Comparison of ENCODE assay signal across 38 mouse cellular contexts in genomic region chr2:122159667-122160066, GRCm38 (mm10). TPM values are rescaled to one million over a fixed set of nuclear protein-coding genes. Genes with fewer than 3 reads are reported as not detected.
A peak's percentile ranks its signal among the peaks of the same experiment; 100 is the strongest.
DNase-seq lines count a peak whose midpoint lies in the region; ATAC-seq and TF ChIP-seq lines count a peak whose summit lies in the region.
"Had no signal": no experiment of that assay in that cellular context is flagged by ENCODE, and none has a peak within 500 bp of the region (broad histone marks: within the 10 kb centered on the region; RNA-seq: fewer than 3 reads in every experiment).

No protein-coding gene starts in this region.

- TF ChIP-seq CTCF in testis, adult 2 months (IDR thresholded peaks at IDR 0.05; ENCODE audit: control insufficient read depth, insufficient read depth, insufficient replicate concordance, low read depth, low read length): no peak

- H3K36me3 ChIP-seq in heart, embryonic 16.5 days (ENCODE audit: control insufficient read depth, insufficient read depth): no peaks in the 10 kb centered on the region
- no peaks in the 10 kb centered on the region; the same call in 1 of the 2 replicates for H3K36me3 ChIP-seq in testis, adult 2 months (ENCODE audit: control insufficient read depth, insufficient read depth, low read length)
- H3K36me3 ChIP-seq in embryonic facial prominence, embryonic 10.5 days (replicated peaks): peaks cover 8% of the 10 kb centered on the region
- H3K36me3 ChIP-seq: embryonic facial prominence, embryonic 12.5 days; embryonic facial prominence, embryonic 15.5 days; hindbrain, embryonic 13.5 days had no signal

- peak overlapping the region; percentile 14; the same call in 1 of the 2 replicates for H3K27ac ChIP-seq in heart, embryonic 16.5 days (ENCODE audit: low read length)
- H3K27ac ChIP-seq in testis, adult 2 months (ENCODE audit: control insufficient read depth, insufficient read depth, low read depth, low read length): peak overlapping the region; percentile 56; the same call in 1 of the 2 replicates
- H3K27ac ChIP-seq in embryonic facial prominence, embryonic 10.5 days (replicated peaks): no peak overlapping the region
- H3K27ac ChIP-seq: embryonic facial prominence, embryonic 12.5 days; hindbrain, embryonic 10.5 days; hindbrain, embryonic 13.5 days had no signal

- WGBS in heart, embryonic 16.5 days: 85% methylated on average over 6 of the region's 6 CpGs
- 85% methylated on average over 6 of the region's 6 CpGs for WGBS in embryonic facial prominence, embryonic 10.5 days

- no peak for ATAC-seq in heart, embryonic 16.5 days (replicated peaks; ENCODE audit: extremely low read depth, insufficient read depth, low FRiP score)
- ATAC-seq: forebrain, embryonic 14.5 days; forebrain, postnatal 0 days; hindbrain, embryonic 16.5 days; inflammation-experienced regulatory T-cells, adult 6 months; Patski had no signal

- DNase-seq in heart, adult 8-10 months (ENCODE audit: low spot score): no peak
- no peak for DNase-seq in testis, postnatal 10 days (ENCODE audit: low spot score)
- DNase-seq in thymus, postnatal 0 days (ENCODE audit: low spot score): peak; percentile 74
- peak; percentile 40 for DNase-seq in thymus, postnatal 25 days
- DNase-seq in embryonic facial prominence, embryonic 10.5 days (ENCODE audit: low spot score): no peak
- no peak for DNase-seq in spleen, postnatal 14 days (ENCODE audit: low spot score in 2 of 2)
- DNase-seq: adrenal gland, adult 2 months; adrenal gland, postnatal 14 days; B cell, adult 2 months; cerebellum, adult 11 months; cerebellum, adult 8-10 months; cerebellum, postnatal 10 days; cerebellum, postnatal 36 days; forebrain, postnatal 0 days; gastrocnemius, adult 2 months; gastrocnemius, postnatal 14 days; heart, adult 18-20 months; heart, postnatal 10 days; heart, postnatal 36 days had no signal

- no peaks in the 10 kb centered on the region for H3K27me3 ChIP-seq in heart, embryonic 16.5 days (ENCODE audit: control insufficient read depth, insufficient read depth, low read length)
- no peaks in the 10 kb centered on the region for H3K27me3 ChIP-seq in testis, adult 2 months (ENCODE audit: control insufficient read depth, insufficient read depth, low read length)
- H3K27me3 ChIP-seq in embryonic facial prominence, embryonic 10.5 days (replicated peaks; ENCODE audit: low read depth, poor library complexity, severe bottlenecking): no peaks in the 10 kb centered on the region
- H3K27me3 ChIP-seq: CH12.LX; embryonic facial prominence, embryonic 12.5 days; embryonic facial prominence, embryonic 15.5 days; hindbrain, embryonic 13.5 days; Patski had no signal

- no peak overlapping the region for H3K9ac ChIP-seq in heart, embryonic 16.5 days (ENCODE audit: low read length)
- H3K9ac ChIP-seq: embryonic facial prominence, embryonic 12.5 days; embryonic facial prominence, embryonic 15.5 days; forebrain, postnatal 0 days; hindbrain, embryonic 13.5 days had no signal

- no peak overlapping the region for H3K4me3 ChIP-seq in heart, embryonic 16.5 days (ENCODE audit: low read length)
- peak overlapping the region; percentile 84 for H3K4me3 ChIP-seq in testis, adult 2 months (ENCODE audit: control insufficient read depth, low read depth, low read length)
- no peak overlapping the region for H3K4me3 ChIP-seq in embryonic facial prominence, embryonic 10.5 days
- H3K4me3 ChIP-seq: embryonic facial prominence, embryonic 12.5 days; embryonic facial prominence, embryonic 15.5 days; gastrocnemius, adult 2 months; hindbrain, embryonic 10.5 days; hindbrain, embryonic 13.5 days had no signal

- no peaks in the 10 kb centered on the region for H3K9me3 ChIP-seq in heart, embryonic 16.5 days (replicated peaks; ENCODE audit: control insufficient read depth, low read length)
- H3K9me3 ChIP-seq in embryonic facial prominence, embryonic 10.5 days: no peaks in the 10 kb centered on the region
- H3K9me3 ChIP-seq: embryonic facial prominence, embryonic 12.5 days; embryonic facial prominence, embryonic 15.5 days; G1E; hindbrain, embryonic 10.5 days; hindbrain, embryonic 13.5 days had no signal

- peaks cover 17% of the 10 kb centered on the region for H3K4me1 ChIP-seq in heart, embryonic 16.5 days (ENCODE audit: control insufficient read depth, insufficient read depth, low read length)
- H3K4me1 ChIP-seq in testis, adult 2 months (ENCODE audit: control insufficient read depth, insufficient read depth, low read length): peaks cover 5% of the 10 kb centered on the region
- H3K4me1 ChIP-seq in embryonic facial prominence, embryonic 10.5 days: peaks cover 5% of the 10 kb centered on the region; the same call in 1 of the 2 replicates
- H3K4me1 ChIP-seq: embryonic facial prominence, embryonic 12.5 days; hindbrain, embryonic 10.5 days; hindbrain, embryonic 13.5 days had no signal

- TF ChIP-seq POLR2A in testis, adult 2 months (IDR thresholded peaks at IDR 0.05; ENCODE audit: control insufficient read depth, low read depth, low read length): no peak

- no peak overlapping the region for H3K4me2 ChIP-seq in heart, embryonic 16.5 days (ENCODE audit: low read depth, low read length)
- H3K4me2 ChIP-seq: embryonic facial prominence, embryonic 12.5 days; embryonic facial prominence, embryonic 15.5 days; heart, embryonic 11.5 days; hindbrain, embryonic 13.5 days had no signal

RNA-seq across cellular contexts. Expression of gene Trim69, which starts 0.8 kb away (rescaled TPM):
- polyA plus RNA-seq in heart, embryonic 16.5 days (2015; fragmentation: Nextera tagmentation; extraction: Ambion mirVana): 0.14 TPM in 1 of 2 replicates, not detected in the other
- total RNA-seq in heart, adult 8-10 months (2022): under 1 TPM in 1 of 4 experiments, not detected in 3; 0.22 TPM
- 108 and 122 TPM in 2 replicates for polyA plus RNA-seq in testis, adult 2 months (2012; rRNA removed)
- polyA plus RNA-seq in thymus, postnatal 0 days (2015; fragmentation: Nextera tagmentation; extraction: Ambion mirVana): 0.08 and 0.14 TPM in 2 replicates
- polyA plus RNA-seq in embryonic facial prominence, embryonic 10.5 days (2016; fragmentation: Nextera tagmentation; extraction: Ambion mirVana): 0.11 TPM in 1 of 2 replicates, not detected in the other
- total RNA-seq: adrenal gland, adult 2 months; adrenal gland, postnatal 14 days; adrenal gland, postnatal 4 days; forebrain, postnatal 0 days; G1E; gastrocnemius, adult 2 months; gastrocnemius, postnatal 14 days; gastrocnemius, postnatal 4 days; heart, adult 18-20 months; heart, postnatal 10 days had no signal
- polyA plus RNA-seq: adrenal gland, adult 2 months; cortical plate, adult 2 months; embryonic facial prominence, embryonic 12.5 days; embryonic facial prominence, embryonic 15.5 days; forebrain, embryonic 11.5 days; forebrain, embryonic 14.5 days; forebrain, postnatal 0 days; G1E; hindbrain, embryonic 10.5 days; hindbrain, embryonic 13.5 days had no signal

RNA-seq across cellular contexts. Expression of gene B2m, which starts 12.2 kb away (rescaled TPM):
- polyA plus RNA-seq in heart, embryonic 16.5 days (2015; fragmentation: Nextera tagmentation; extraction: Ambion mirVana): 233 and 403 TPM in 2 replicates
- total RNA-seq in heart, adult 8-10 months (2022): 100 to 1,000 TPM; 199 to 255 (median 220) TPM
- polyA plus RNA-seq in testis, adult 2 months (2012; rRNA removed): 35.8 and 163 TPM in 2 replicates
- polyA plus RNA-seq in thymus, postnatal 0 days (2015; fragmentation: Nextera tagmentation; extraction: Ambion mirVana): 1,787 and 1,863 TPM in 2 replicates
- polyA plus RNA-seq in embryonic facial prominence, embryonic 10.5 days (2016; fragmentation: Nextera tagmentation; extraction: Ambion mirVana): 104 and 107 TPM in 2 replicates

RNA-seq across cellular contexts. Expression of gene Patl2, which starts 26.3 kb away (rescaled TPM):
- 0.18 TPM in 1 of 2 replicates, not detected in the other for polyA plus RNA-seq in heart, embryonic 16.5 days (2015; fragmentation: Nextera tagmentation; extraction: Ambion mirVana)
- not detected for total RNA-seq in heart, adult 8-10 months (2022)
- polyA plus RNA-seq in testis, adult 2 months (2012; rRNA removed): 0.40 and 0.86 TPM in 2 replicates
- 1.1 and 2.5 TPM in 2 replicates for polyA plus RNA-seq in thymus, postnatal 0 days (2015; fragmentation: Nextera tagmentation; extraction: Ambion mirVana)
- polyA plus RNA-seq in embryonic facial prominence, embryonic 10.5 days (2016; fragmentation: Nextera tagmentation; extraction: Ambion mirVana): 0.10 TPM in 1 of 2 replicates, not detected in the other
- total RNA-seq: adrenal gland, adult 2 months; CH12.LX; forebrain, postnatal 0 days; gastrocnemius, adult 2 months; gastrocnemius, postnatal 14 days; gastrocnemius, postnatal 4 days; heart, adult 18-20 months; heart, postnatal 10 days; heart, postnatal 36 days had no signal
- polyA plus RNA-seq: adrenal gland, adult 2 months; embryonic facial prominence, embryonic 12.5 days; forebrain, embryonic 11.5 days; forebrain, embryonic 14.5 days; forebrain, postnatal 0 days; heart, embryonic 11.5 days; heart, embryonic 14.5 days; hindbrain, embryonic 10.5 days; hindbrain, embryonic 13.5 days had no signal

RNA-seq across cellular contexts. Expression of gene Terb2, which starts 26.4 kb away (rescaled TPM):
- polyA plus RNA-seq in heart, embryonic 16.5 days (2015; fragmentation: Nextera tagmentation; extraction: Ambion mirVana): not detected in 2 replicates
- total RNA-seq in heart, adult 8-10 months (2022): not detected
- 1.3 and 1.6 TPM in 2 replicates for polyA plus RNA-seq in testis, adult 2 months (2012; rRNA removed)
- not detected in 2 replicates for polyA plus RNA-seq in thymus, postnatal 0 days (2015; fragmentation: Nextera tagmentation; extraction: Ambion mirVana)
- not detected in 2 replicates for polyA plus RNA-seq in embryonic facial prominence, embryonic 10.5 days (2016; fragmentation: Nextera tagmentation; extraction: Ambion mirVana)
- total RNA-seq: adrenal gland, adult 2 months; adrenal gland, postnatal 14 days; adrenal gland, postnatal 4 days; CH12.LX; forebrain, postnatal 0 days; G1E; gastrocnemius, adult 2 months; gastrocnemius, postnatal 14 days; gastrocnemius, postnatal 4 days; heart, adult 18-20 months; heart, postnatal 10 days; heart, postnatal 36 days had no signal
- polyA plus RNA-seq: adrenal gland, adult 2 months; cortical plate, adult 2 months; embryonic facial prominence, embryonic 12.5 days; embryonic facial prominence, embryonic 15.5 days; forebrain, embryonic 11.5 days; forebrain, embryonic 14.5 days; forebrain, postnatal 0 days; frontal cortex, adult 2 months; G1E; heart, embryonic 11.5 days; heart, embryonic 14.5 days; hindbrain, embryonic 10.5 days; hindbrain, embryonic 13.5 days; hindbrain, embryonic 16.5 days; inflammation-experienced regulatory T-cells, adult 6 months; Patski had no signal

RNA-seq across cellular contexts. Expression of gene Spg11, which starts 41.5 kb away (rescaled TPM):
- polyA plus RNA-seq in heart, embryonic 16.5 days (2015; fragmentation: Nextera tagmentation; extraction: Ambion mirVana): 4.5 and 5.1 TPM in 2 replicates
- total RNA-seq in heart, adult 8-10 months (2022): 10 to 100 TPM; 10.8 to 11.7 (median 11.6) TPM
- polyA plus RNA-seq in testis, adult 2 months (2012; rRNA removed): 6.4 and 8.0 TPM in 2 replicates
- 5.8 and 6.9 TPM in 2 replicates for polyA plus RNA-seq in thymus, postnatal 0 days (2015; fragmentation: Nextera tagmentation; extraction: Ambion mirVana)
- polyA plus RNA-seq in embryonic facial prominence, embryonic 10.5 days (2016; fragmentation: Nextera tagmentation; extraction: Ambion mirVana): 10.9 TPM in 2 replicates

Comparison
In these comparisons a context has a peak if more than half of its experiments do, and no peak if none do; other contexts are left out.
1. DNase-seq: peak in thymus, postnatal 0 days (single experiment) and thymus, postnatal 25 days (single experiment); none in heart, adult 8-10 months (single experiment), testis, postnatal 10 days (single experiment), embryonic facial prominence, embryonic 10.5 days (single experiment) and spleen, postnatal 14 days (0 of 2).
2. RNA of gene Trim69, which starts 0.8 kb away (polyA plus RNA-seq): 108 to 122 TPM in testis, adult 2 months; 0.08 to 0.14 TPM in thymus, postnatal 0 days, 0.14 TPM in heart, embryonic 16.5 days and 0.11 TPM in embryonic facial prominence, embryonic 10.5 days; every median in the first group is over 10 times any median in the second.